Mouse (Mus musculus) lung, postnatal 0 days (tissue): Measurements from ENCODE around the gene Smyd1.

Experiments
- CTCF ChIP-seq: IDR thresholded peaks from 2 replicates; pipeline ENCODE4 v1.5.1; 2016; ENCODE audit warnings: antibody characterized with exemption, mild to moderate bottlenecking
- EP300 ChIP-seq: IDR thresholded peaks from 2 replicates; pipeline ENCODE4 v1.6.1; 2016; ENCODE audit warnings: antibody characterized with exemption, mild to moderate bottlenecking, control low read depth

DNA sequence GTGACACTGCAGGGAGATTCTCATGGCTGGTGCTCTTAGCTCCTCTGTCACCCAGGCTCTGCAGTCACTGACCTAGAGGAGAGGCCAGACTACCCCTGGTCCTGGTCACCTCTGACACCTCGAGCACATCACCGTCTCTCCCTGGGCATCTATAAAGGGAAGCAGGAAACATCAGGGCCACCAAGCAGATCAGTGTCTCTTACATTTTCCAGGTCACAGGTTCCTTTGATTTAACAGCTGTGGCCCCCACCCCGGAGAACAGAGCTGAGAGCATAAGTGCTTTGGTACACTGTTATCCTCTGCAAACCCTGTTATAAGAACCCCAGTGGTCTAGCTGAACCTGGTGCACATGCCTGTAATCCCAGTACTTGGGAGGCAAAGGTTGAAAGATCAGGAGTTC, 11.0 kb upstream of the Smyd1 start:
- TF ChIP-seq CTCF (no peak), EP300 (no peak)
